Mouse (Mus musculus): Measurements from ENCODE around the gene Cacna2d3. TPM values are rescaled to one million over a fixed set of nuclear protein-coding genes. Genes with fewer than 3 reads are reported as not detected.

Cacna2d3 gene
- polyA plus RNA-seq, 1 experiment from 2014 or later: 16.2 TPM

DNA sequence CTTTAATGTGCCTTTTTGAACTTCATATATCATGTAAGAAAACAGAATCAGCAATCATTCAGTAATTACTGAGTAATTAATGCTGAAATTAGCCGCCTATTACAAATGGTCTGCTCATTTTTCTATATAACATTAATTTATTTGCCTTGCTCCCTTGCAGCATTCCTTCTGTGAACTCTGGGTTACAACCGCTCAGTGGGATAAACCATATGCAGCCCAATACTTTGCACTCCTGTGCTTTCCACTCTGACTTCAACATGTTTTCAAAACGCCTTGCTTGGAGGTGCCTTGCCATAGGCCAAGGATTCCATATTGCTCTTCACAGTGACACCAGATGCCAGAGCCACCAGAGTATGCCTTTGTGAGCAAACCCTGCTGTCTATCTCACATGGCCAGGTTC, 546.9 kb downstream of the Cacna2d3 start:
- Histone ChIP-seq H3K4me1 (ENCODE audit: control insufficient read depth, insufficient read depth, low read length) (peaks cover 13% of the 10 kb centered on the region), H3K27ac (ENCODE audit: low read depth, low read length) (no peak overlapping the region), H3K4me2 (no peak overlapping the region), H3K36me3 (ENCODE audit: control insufficient read depth, insufficient read depth, low read length) (no peaks in the 10 kb centered on the region), H3K27me3 (ENCODE audit: control insufficient read depth, insufficient read depth, low read length) (no peaks in the 10 kb centered on the region), H3K4me3 (ENCODE audit: low read depth, low read length) (no peak overlapping the region), H3K9me3 (ENCODE audit: control insufficient read depth, low read length) (no peaks in the 10 kb centered on the region), H3K9ac (ENCODE audit: low read length) (no peak overlapping the region)
- no peak for DNase-seq (ENCODE audit: low spot score, missing footprints)
- no peak for ATAC-seq (ENCODE audit: low FRiP score)
- WGBS: 83% methylated on average over 3 of the region's 3 CpGs

DNA sequence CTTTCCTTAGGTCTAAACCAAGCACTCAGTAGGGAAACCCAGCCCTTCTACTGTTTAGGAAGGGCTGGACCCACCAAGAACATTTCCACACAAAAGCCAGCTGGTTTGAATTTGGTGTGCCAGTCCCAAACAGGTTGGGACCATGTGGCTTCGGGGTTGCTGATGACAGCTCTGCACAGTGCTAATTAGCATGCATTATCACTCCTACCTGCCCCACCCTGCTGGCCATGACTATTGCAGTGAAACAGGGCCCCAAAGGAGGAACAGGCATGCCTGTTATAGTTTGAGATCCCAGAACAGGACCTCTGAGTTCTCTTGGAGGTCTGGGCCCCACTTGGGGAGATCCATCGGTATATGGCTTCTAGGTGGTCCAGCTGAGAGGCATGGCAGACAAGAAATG, 549.5 kb downstream of the Cacna2d3 start:
- Histone ChIP-seq H3K4me2 (no peak overlapping the region), H3K9me3 (ENCODE audit: control insufficient read depth, low read length) (no peaks in the 10 kb centered on the region), H3K36me3 (ENCODE audit: control insufficient read depth, insufficient read depth, low read length) (no peaks in the 10 kb centered on the region), H3K4me3 (ENCODE audit: low read depth, low read length) (no peak overlapping the region), H3K4me1 (ENCODE audit: control insufficient read depth, insufficient read depth, low read length) (0 out of 2 replicates have a peak, but pooled peaks cover 4% of the 10 kb centered on the region), H3K27ac (ENCODE audit: low read depth, low read length) (no peak overlapping the region), H3K9ac (ENCODE audit: low read length) (no peak overlapping the region), H3K27me3 (ENCODE audit: control insufficient read depth, insufficient read depth, low read length) (no peaks in the 10 kb centered on the region)
- 98% methylated on average over 2 of the region's 2 CpGs for WGBS
- no peak for ATAC-seq (ENCODE audit: low FRiP score)
- no peak for DNase-seq (ENCODE audit: low spot score, missing footprints)

DNA sequence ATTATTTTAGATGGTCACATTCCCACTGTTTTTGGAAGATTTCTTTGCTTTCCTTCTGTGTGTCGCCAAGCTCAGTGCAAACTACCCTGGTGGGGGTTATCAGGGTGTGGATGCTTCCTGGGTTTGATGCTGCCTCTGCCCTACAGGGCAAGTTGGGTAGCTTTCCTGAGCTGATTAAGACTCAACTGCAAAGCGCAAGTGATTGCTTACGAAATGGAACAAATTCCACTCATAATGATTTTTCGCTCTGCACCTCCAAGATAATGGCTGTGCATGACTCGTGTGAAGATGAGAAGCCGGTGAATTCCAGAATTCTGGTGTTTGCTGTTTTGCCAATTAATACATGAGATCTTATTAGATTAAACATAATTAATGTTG, 557.0 kb downstream of the Cacna2d3 start:
- Histone ChIP-seq H3K4me3 (ENCODE audit: low read depth, low read length) (no peak overlapping the region), H3K27me3 (ENCODE audit: control insufficient read depth, insufficient read depth, low read length) (no peaks in the 10 kb centered on the region), H3K9me3 (ENCODE audit: control insufficient read depth, low read length) (no peaks in the 10 kb centered on the region), H3K27ac (ENCODE audit: low read depth, low read length) (no peak overlapping the region), H3K4me2 (no peak overlapping the region), H3K36me3 (ENCODE audit: control insufficient read depth, insufficient read depth, low read length) (no peaks in the 10 kb centered on the region), H3K4me1 (ENCODE audit: control insufficient read depth, insufficient read depth, low read length) (0 out of 2 replicates have a peak, but pooled peaks cover 4% of the 10 kb centered on the region), H3K9ac (ENCODE audit: low read length) (no peak overlapping the region)
- DNase-seq (ENCODE audit: low spot score, missing footprints) (no peak), ATAC-seq (ENCODE audit: low FRiP score) (no peak)
- WGBS: 86% methylated on average over 6 of the region's 6 CpGs

DNA sequence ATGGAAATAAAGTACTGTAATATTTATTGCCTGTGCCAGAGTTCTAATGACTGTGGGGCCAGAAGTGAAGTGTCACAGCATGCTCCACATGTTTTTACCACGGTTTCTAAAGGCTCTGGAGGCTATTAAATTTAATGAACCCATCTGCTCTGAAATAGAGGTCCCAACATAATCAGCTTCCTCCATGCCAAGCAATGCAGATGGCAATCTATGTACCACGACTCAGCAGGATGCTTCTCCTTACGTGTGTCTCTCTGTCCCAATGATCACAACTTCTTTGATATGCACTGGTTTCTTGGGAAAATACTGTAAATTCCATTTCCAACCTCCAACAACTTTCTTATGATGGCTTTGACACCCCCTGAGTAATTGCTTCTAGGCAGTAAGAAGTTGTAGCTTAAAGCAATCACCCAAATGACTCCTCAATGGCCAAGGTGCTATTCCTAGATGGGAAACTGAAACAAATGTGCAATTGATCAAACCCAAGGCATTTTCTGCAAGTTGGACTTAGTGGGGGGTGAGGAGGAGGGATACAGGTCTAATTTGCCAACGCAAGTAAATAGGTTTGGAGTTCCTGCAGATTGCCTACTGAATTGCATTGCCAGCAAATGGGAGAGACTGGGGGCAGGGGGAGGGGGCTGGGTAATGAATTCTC, 557.5 kb downstream of the Cacna2d3 start:
- Histone ChIP-seq H3K27me3 (ENCODE audit: control insufficient read depth, insufficient read depth, low read length) (no peaks in the 10 kb centered on the region), H3K36me3 (ENCODE audit: control insufficient read depth, insufficient read depth, low read length) (no peaks in the 10 kb centered on the region), H3K9ac (ENCODE audit: low read length) (no peak overlapping the region), H3K4me2 (no peak overlapping the region), H3K4me1 (ENCODE audit: control insufficient read depth, insufficient read depth, low read length) (no peaks in the 10 kb centered on the region), H3K4me3 (ENCODE audit: low read depth, low read length) (no peak overlapping the region), H3K9me3 (ENCODE audit: control insufficient read depth, low read length) (no peaks in the 10 kb centered on the region), H3K27ac (ENCODE audit: low read depth, low read length) (no peak overlapping the region)
- no peak for DNase-seq (ENCODE audit: low spot score, missing footprints)
- no peak for ATAC-seq (ENCODE audit: low FRiP score)
- WGBS: 80% methylated on average over 4 of the region's 4 CpGs

DNA sequence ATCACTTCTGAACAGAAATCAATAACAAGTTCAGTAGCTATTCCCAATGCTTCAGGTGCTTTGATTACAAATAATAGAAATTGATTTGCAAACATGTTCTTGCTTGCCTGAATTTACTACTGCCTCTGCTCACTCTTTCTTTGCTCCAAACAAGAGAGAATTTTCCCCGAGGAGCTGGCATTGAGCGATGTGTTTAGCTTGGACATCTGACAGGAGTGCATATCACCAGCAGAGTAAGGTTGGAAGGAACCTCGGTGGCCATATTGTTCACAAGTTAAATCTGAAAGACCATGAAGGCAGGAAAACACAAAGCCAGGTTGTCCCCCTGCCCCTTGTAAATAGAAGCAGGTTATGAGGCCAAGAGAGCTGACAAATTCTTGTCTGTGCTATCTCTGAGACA, 561.9 kb downstream of the Cacna2d3 start:
- H3K9me3 ChIP-seq (ENCODE audit: control insufficient read depth, low read length): no peaks in the 10 kb centered on the region; the same call in 1 of the 2 replicates
- DNase-seq (ENCODE audit: low spot score, missing footprints): no peak
- H3K27ac ChIP-seq (ENCODE audit: low read depth, low read length): no peak overlapping the region
- no peak overlapping the region for H3K4me3 ChIP-seq (ENCODE audit: low read depth, low read length)
- H3K4me1 ChIP-seq (ENCODE audit: control insufficient read depth, insufficient read depth, low read length): no peaks in the 10 kb centered on the region
- no peak overlapping the region for H3K9ac ChIP-seq (ENCODE audit: low read length)
- no peak for ATAC-seq (ENCODE audit: low FRiP score)
- no peaks in the 10 kb centered on the region for H3K27me3 ChIP-seq (ENCODE audit: control insufficient read depth, insufficient read depth, low read length)
- no peak overlapping the region for H3K4me2 ChIP-seq
- H3K36me3 ChIP-seq (ENCODE audit: control insufficient read depth, insufficient read depth, low read length): no peaks in the 10 kb centered on the region
- 92% methylated on average over 3 of the region's 3 CpGs for WGBS

DNA sequence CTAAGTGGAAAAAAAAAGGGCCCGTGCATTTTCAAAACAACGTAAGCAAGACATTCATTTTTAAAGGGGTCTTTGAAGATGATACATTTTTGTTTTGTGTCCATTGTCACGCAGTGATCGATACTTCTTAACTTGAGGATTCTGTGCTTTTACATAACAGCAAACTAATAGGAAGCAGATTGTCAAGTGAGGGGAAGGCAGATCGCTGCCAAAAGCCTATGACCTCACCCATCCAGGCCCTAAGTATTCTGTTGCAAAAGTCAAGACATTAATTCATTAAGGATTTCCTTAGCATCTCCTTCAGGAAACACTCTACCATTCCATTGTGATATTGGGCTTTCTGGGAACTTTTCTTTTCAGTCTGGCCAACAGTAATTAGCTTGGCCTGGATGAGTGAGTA, 564.6 kb downstream of the Cacna2d3 start:
- H3K36me3 ChIP-seq (ENCODE audit: control insufficient read depth, insufficient read depth, low read length): no peaks in the 10 kb centered on the region
- H3K4me1 ChIP-seq (ENCODE audit: control insufficient read depth, insufficient read depth, low read length): no peaks in the 10 kb centered on the region
- H3K9me3 ChIP-seq (ENCODE audit: control insufficient read depth, low read length): no peaks in the 10 kb centered on the region; the same call in 1 of the 2 replicates
- DNase-seq (ENCODE audit: low spot score, missing footprints) (no peak), ATAC-seq (ENCODE audit: low FRiP score) (no peak)
- no peak overlapping the region for H3K9ac ChIP-seq (ENCODE audit: low read length)
- WGBS: 89% methylated on average over 5 of the region's 5 CpGs
- H3K4me3 ChIP-seq (ENCODE audit: low read depth, low read length): no peak overlapping the region
- no peaks in the 10 kb centered on the region for H3K27me3 ChIP-seq (ENCODE audit: control insufficient read depth, insufficient read depth, low read length)
- no peak overlapping the region for H3K27ac ChIP-seq (ENCODE audit: low read depth, low read length)
- H3K4me2 ChIP-seq: no peak overlapping the region

DNA sequence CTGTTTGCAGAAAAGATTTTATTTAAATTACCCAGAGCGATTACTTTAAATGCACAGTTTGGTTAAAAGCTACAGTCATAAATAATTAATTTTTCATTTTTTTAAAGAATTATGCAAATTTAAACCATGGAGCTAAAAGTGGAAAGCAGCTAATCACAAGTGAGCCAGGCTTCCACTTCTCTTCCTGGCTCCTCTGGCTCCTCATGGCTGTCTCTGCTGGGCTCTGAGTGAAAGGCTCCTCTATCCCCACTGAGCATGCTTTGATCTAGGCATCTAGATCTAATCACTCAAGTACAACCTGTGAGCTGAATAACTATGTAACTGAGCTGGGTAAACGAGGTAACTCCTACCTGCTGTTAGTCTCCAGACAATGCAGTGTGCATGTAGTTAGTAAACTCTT, 577.5 kb downstream of the Cacna2d3 start:
- Histone ChIP-seq H3K9ac (ENCODE audit: low read length) (no peak overlapping the region), H3K4me2 (no peak overlapping the region), H3K9me3 (ENCODE audit: control insufficient read depth, low read length) (no peaks in the 10 kb centered on the region), H3K27me3 (ENCODE audit: control insufficient read depth, insufficient read depth, low read length) (no peaks in the 10 kb centered on the region), H3K27ac (ENCODE audit: low read depth, low read length) (no peak overlapping the region), H3K4me3 (ENCODE audit: low read depth, low read length) (no peak overlapping the region), H3K4me1 (ENCODE audit: control insufficient read depth, insufficient read depth, low read length) (no peaks in the 10 kb centered on the region), H3K36me3 (ENCODE audit: control insufficient read depth, insufficient read depth, low read length) (no peaks in the 10 kb centered on the region)
- WGBS: 70% methylated on average over 2 of the region's 2 CpGs
- DNase-seq (ENCODE audit: low spot score, missing footprints): no peak
- no peak for ATAC-seq (ENCODE audit: low FRiP score)

DNA sequence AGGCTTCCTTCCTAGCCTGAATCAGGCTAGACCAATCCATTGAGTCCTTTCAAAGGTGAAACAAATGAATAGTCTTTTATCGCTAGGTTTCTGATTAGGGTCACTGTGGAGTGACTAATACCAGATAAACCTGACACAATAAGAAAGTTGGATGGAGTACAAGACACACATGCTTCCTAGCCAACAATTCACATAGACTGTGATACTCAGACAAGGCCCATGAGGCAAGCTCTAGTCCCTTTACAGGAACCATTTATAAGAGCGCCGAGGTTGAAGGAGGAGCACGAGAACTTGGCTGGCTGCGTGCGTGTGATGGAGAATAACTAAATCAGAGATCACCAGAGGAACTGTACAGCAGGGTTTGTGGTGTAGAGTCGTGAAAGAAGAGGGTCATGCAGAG, 584.0 kb downstream of the Cacna2d3 start:
- H3K4me2 ChIP-seq: no peak overlapping the region
- DNase-seq (ENCODE audit: low spot score, missing footprints): no peak
- no peak overlapping the region for H3K4me3 ChIP-seq (ENCODE audit: low read depth, low read length)
- H3K9me3 ChIP-seq (ENCODE audit: control insufficient read depth, low read length): no peaks in the 10 kb centered on the region
- no peak overlapping the region for H3K9ac ChIP-seq (ENCODE audit: low read length)
- H3K4me1 ChIP-seq (ENCODE audit: control insufficient read depth, insufficient read depth, low read length): no peaks in the 10 kb centered on the region
- no peaks in the 10 kb centered on the region for H3K27me3 ChIP-seq (ENCODE audit: control insufficient read depth, insufficient read depth, low read length)
- no peak overlapping the region for H3K27ac ChIP-seq (ENCODE audit: low read depth, low read length)
- no peak for ATAC-seq (ENCODE audit: low FRiP score)
- no peaks in the 10 kb centered on the region for H3K36me3 ChIP-seq (ENCODE audit: control insufficient read depth, insufficient read depth, low read length)
- WGBS: 93% methylated on average over 7 of the region's 7 CpGs

DNA sequence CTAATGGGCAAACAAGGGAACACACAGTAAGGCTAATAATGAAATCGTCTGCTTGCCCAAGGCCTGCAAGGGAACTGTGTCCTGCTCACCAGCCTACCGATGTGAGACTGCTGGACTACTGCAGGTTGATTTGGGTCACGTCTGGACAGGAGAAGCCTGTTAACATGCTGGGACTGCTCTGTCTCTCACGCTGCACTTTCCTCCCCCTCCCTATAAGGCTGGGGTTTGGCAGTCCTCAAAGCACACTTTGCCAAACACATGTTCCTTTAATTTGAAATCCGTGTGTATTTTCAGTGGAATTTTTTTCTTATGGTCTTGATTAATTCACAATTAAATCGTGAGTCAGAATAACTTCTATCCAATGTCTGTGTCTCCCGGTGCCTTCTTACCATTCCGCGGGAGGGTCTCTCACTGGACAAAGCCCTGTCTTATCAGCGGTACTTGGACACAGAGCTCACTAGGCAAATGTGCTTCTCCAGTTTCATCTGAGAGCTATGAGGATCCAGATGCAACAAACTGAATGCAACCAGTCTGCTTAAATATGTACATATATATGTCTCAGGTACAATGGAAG, 584.6 kb downstream of the Cacna2d3 start:
- no peaks in the 10 kb centered on the region for H3K9me3 ChIP-seq (ENCODE audit: control insufficient read depth, low read length)

More for the DNA sequence above, 584.6 kb downstream of the Cacna2d3 start:
- WGBS: 90% methylated on average over 10 of the region's 10 CpGs
- H3K27ac ChIP-seq (ENCODE audit: low read depth, low read length): no peak overlapping the region
- no peaks in the 10 kb centered on the region for H3K27me3 ChIP-seq (ENCODE audit: control insufficient read depth, insufficient read depth, low read length)
- H3K4me3 ChIP-seq (ENCODE audit: low read depth, low read length): no peak overlapping the region
- H3K36me3 ChIP-seq (ENCODE audit: control insufficient read depth, insufficient read depth, low read length): no peaks in the 10 kb centered on the region
- no peak overlapping the region for H3K9ac ChIP-seq (ENCODE audit: low read length)
- no peak for ATAC-seq (ENCODE audit: low FRiP score)
- DNase-seq (ENCODE audit: low spot score, missing footprints): no peak
- H3K4me2 ChIP-seq: no peak overlapping the region
- H3K4me1 ChIP-seq (ENCODE audit: control insufficient read depth, insufficient read depth, low read length): no peaks in the 10 kb centered on the region
